Mouse (Mus musculus): ENCODE measurements around the gene Tnrc18.

Tnrc18 gene

DNA sequence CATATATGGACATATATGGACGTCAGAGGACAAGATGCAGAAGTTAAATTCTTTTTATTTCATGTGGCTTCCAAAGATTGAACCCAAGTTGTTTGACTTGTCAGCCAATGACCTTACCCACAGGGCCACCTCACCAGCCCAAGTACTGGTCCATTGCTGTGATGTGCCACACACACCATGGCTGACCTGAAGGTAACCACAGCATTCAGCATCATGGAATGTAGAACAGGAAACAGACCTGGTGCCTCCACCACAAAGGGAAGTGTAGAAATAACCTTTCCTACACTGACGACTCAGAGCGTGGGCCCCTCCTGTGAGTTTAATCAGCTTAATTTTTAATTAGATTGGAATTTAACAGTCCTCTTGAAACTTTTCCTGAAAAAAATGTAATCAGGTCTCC, 127.1 kb downstream of the Tnrc18 start:
- Histone ChIP-seq H3K9me3 (ENCODE audit: low read length) (no peaks in the 10 kb centered on the region), H3K27me3 (ENCODE audit: insufficient read depth, low read length) (peaks cover 48% of the 10 kb centered on the region), H3K4me1 (replicated peaks; ENCODE audit: low read depth, low read length) (peaks cover 33% of the 10 kb centered on the region), H3K4me3 (replicated peaks; ENCODE audit: low read length) (no peak overlapping the region), H3K36me3 (ENCODE audit: insufficient read depth, low read length) (no peaks in the 10 kb centered on the region)
- TF ChIP-seq CTCF (conservative IDR thresholded peaks at IDR 0.05; ENCODE audit: low read length) (no peak), NANOG (IDR thresholded peaks at IDR 0.05; ENCODE audit: borderline replicate concordance, low read length) (no peak), POU5F1 (IDR thresholded peaks at IDR 0.05; ENCODE audit: borderline replicate concordance, low read length) (no peak)

GRCm38 (mm10) chr5:142688866-142689265, 128.6 kb downstream of the Tnrc18 start:
- no peaks in the 10 kb centered on the region for H3K9me3 ChIP-seq (ENCODE audit: low read length)
- H3K4me1 ChIP-seq (replicated peaks; ENCODE audit: low read depth, low read length), result peaks cover 41% of the 10 kb centered on the region
- H3K36me3 ChIP-seq (ENCODE audit: insufficient read depth, low read length), result no peaks in the 10 kb centered on the region
- H3K4me3 ChIP-seq (replicated peaks; ENCODE audit: low read length), result no peak overlapping the region
- peaks cover 42% of the 10 kb centered on the region for H3K27me3 ChIP-seq (ENCODE audit: insufficient read depth, low read length)
- TF ChIP-seq CTCF (conservative IDR thresholded peaks at IDR 0.05; ENCODE audit: low read length) (no peak), NANOG (IDR thresholded peaks at IDR 0.05; ENCODE audit: borderline replicate concordance, low read length) (no peak), POU5F1 (IDR thresholded peaks at IDR 0.05; ENCODE audit: borderline replicate concordance, low read length) (no peak)

GRCm38 (mm10) chr5:142682529-142682928, 134.9 kb downstream of the Tnrc18 start:
- Histone ChIP-seq H3K4me1 (replicated peaks; ENCODE audit: low read depth, low read length) (peaks cover 8% of the 10 kb centered on the region; the same call in 1 of the 2 replicates), H3K9me3 (ENCODE audit: low read length) (peaks cover 8% of the 10 kb centered on the region), H3K27me3 (ENCODE audit: insufficient read depth, low read length) (peaks cover 4% of the 10 kb centered on the region), H3K36me3 (ENCODE audit: insufficient read depth, low read length) (no peaks in the 10 kb centered on the region), H3K4me3 (replicated peaks; ENCODE audit: low read length) (no peak overlapping the region)
- TF ChIP-seq NANOG (IDR thresholded peaks at IDR 0.05; ENCODE audit: borderline replicate concordance, low read length), result no peak
- TF ChIP-seq CTCF (conservative IDR thresholded peaks at IDR 0.05; ENCODE audit: low read length), result no peak
- TF ChIP-seq POU5F1 (IDR thresholded peaks at IDR 0.05; ENCODE audit: borderline replicate concordance, low read length), result no peak

DNA sequence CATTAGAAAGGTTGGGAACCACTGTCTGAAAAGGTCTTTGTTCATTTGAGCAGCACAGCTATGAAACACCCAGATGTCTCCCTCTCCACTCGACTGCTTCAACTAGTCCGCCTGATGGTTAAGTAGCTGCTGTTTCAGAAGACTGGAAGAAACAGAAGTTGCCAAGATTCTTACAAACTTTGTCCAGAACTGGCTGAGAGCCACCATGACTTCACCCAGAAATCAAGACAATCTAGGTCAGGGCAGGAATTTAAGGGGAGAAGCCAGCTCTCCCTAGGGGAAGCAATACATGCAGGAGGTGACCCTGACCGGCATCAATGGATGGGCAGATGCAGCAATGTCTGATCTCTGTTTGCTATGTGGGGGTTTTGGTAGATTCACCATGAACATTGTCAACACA, 135.6 kb downstream of the Tnrc18 start:
- H3K4me1 ChIP-seq (replicated peaks; ENCODE audit: low read depth, low read length), result peaks cover 8% of the 10 kb centered on the region; the same call in 1 of the 2 replicates
- no peaks in the 10 kb centered on the region for H3K36me3 ChIP-seq (ENCODE audit: insufficient read depth, low read length)
- H3K27me3 ChIP-seq (ENCODE audit: insufficient read depth, low read length), result no peaks in the 10 kb centered on the region; the same call in 1 of the 2 replicates
- no peak for TF ChIP-seq POU5F1 (IDR thresholded peaks at IDR 0.05; ENCODE audit: borderline replicate concordance, low read length)
- TF ChIP-seq CTCF (conservative IDR thresholded peaks at IDR 0.05; ENCODE audit: low read length), result no peak
- no peak for TF ChIP-seq NANOG (IDR thresholded peaks at IDR 0.05; ENCODE audit: borderline replicate concordance, low read length)
- H3K4me3 ChIP-seq (replicated peaks; ENCODE audit: low read length), result no peak overlapping the region
- peaks cover 8% of the 10 kb centered on the region for H3K9me3 ChIP-seq (ENCODE audit: low read length)

GRCm38 (mm10) chr5:142679065-142679464, 138.4 kb downstream of the Tnrc18 start:
- 0 out of 2 replicates have a peak, but pooled peaks cover 2% of the 10 kb centered on the region for H3K4me1 ChIP-seq (replicated peaks; ENCODE audit: low read depth, low read length)
- no peaks in the 10 kb centered on the region for H3K36me3 ChIP-seq (ENCODE audit: insufficient read depth, low read length)
- no peak overlapping the region for H3K4me3 ChIP-seq (replicated peaks; ENCODE audit: low read length)
- no peak for TF ChIP-seq NANOG (IDR thresholded peaks at IDR 0.05; ENCODE audit: borderline replicate concordance, low read length)
- H3K9me3 ChIP-seq (ENCODE audit: low read length), result peaks cover 8% of the 10 kb centered on the region
- no peaks in the 10 kb centered on the region for H3K27me3 ChIP-seq (ENCODE audit: insufficient read depth, low read length)

GRCm38 (mm10) chr5:142678141-142678571, 139.3 kb downstream of the Tnrc18 start:
- peaks cover 6% of the 10 kb centered on the region for H3K9me3 ChIP-seq (ENCODE audit: low read length)

More at GRCm38 (mm10) chr5:142678141-142678571, 139.3 kb downstream of the Tnrc18 start:
- peaks cover 5% of the 10 kb centered on the region for H3K4me1 ChIP-seq (replicated peaks; ENCODE audit: low read depth, low read length)
- no peaks in the 10 kb centered on the region for H3K36me3 ChIP-seq (ENCODE audit: insufficient read depth, low read length)
- H3K4me3 ChIP-seq (replicated peaks; ENCODE audit: low read length), result no peak overlapping the region
- TF ChIP-seq CTCF (conservative IDR thresholded peaks at IDR 0.05; ENCODE audit: low read length) (no peak), NANOG (IDR thresholded peaks at IDR 0.05; ENCODE audit: borderline replicate concordance, low read length) (no peak), POU5F1 (IDR thresholded peaks at IDR 0.05; ENCODE audit: borderline replicate concordance, low read length) (no peak)
- no peaks in the 10 kb centered on the region for H3K27me3 ChIP-seq (ENCODE audit: insufficient read depth, low read length)

All from E14TG2a.4 (cell line).